Mouse (Mus musculus): Measurements from ENCODE around the gene Leng1. TPM values are rescaled to one million over a fixed set of nuclear protein-coding genes. Genes with fewer than 3 reads are reported as not detected.

The Leng1 gene
- polyA plus RNA-seq, 1 experiment from 2014 or later = 20.7 TPM

DNA sequence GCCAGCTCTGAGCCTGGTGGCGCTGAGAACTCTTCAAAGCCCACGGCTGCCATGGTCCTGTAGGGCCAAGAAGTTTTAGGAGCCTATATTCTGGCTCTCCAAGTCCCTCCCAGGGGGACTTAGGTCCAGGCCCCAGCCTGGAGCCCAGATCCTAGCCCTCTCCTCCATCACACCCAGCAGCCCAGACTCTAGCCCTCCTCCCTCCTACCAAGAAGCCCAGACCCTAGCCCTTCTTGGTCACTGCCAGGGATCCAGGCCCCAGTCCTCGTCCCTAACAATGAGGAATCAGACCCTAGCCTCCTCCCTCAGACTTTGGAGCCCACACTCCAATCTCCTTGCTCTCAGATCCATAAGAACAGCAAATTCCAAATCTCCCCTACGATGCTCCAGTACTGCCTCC lies 36.6 kb downstream of the Leng1 start:
- Histone ChIP-seq H3K4me2 (peak overlapping the region; percentile 97), H3K27ac (peak overlapping the region; percentile 77; the same call in 1 of the 2 replicates), H3K36me3 (peaks cover 51% of the 10 kb centered on the region), H3K4me3 (replicated peaks) (peak overlapping the region; percentile 65), H3K9ac (replicated peaks) (peak overlapping the region; percentile 75), H3K9me3 (no peaks in the 10 kb centered on the region), H3K4me1 (replicated peaks) (peaks cover 21% of the 10 kb centered on the region), H3K27me3 (no peaks in the 10 kb centered on the region)
- WGBS = 32% methylated on average over 4 of the region's 4 CpGs
- ATAC-seq (ENCODE audit: insufficient number of reproducible peaks, insufficient read depth, low FRiP score, low TSS enrichment, low read depth) = peak; percentile 64

GRCm38 (mm10) chr7:3617242-3617995 lies 48.2 kb downstream of the Leng1 start, which contains the start of gene Ndufa3:
TSS of gene Ndufa3 (plus strand) at chr7:3617373.
- Histone ChIP-seq H3K36me3 (peaks cover 38% of the 10 kb centered on the region), H3K4me3 (replicated peaks) (peak within 1 kb of the TSS; percentile 78), H3K27ac (peak within 1 kb of the TSS; percentile 69), H3K4me1 (replicated peaks) (peaks cover 7% of the 10 kb centered on the region), H3K4me2 (peak within 1 kb of the TSS; percentile 87), H3K27me3 (no peaks in the 10 kb centered on the region), H3K9me3 (no peaks in the 10 kb centered on the region), H3K9ac (replicated peaks) (peak within 1 kb of the TSS; percentile 87)
- ATAC-seq (ENCODE audit: insufficient number of reproducible peaks, insufficient read depth, low FRiP score, low TSS enrichment, low read depth) = peak; percentile 93
- WGBS = under 1% methylated on average over 32 of the region's 32 CpGs

GRCm38 (mm10) chr7:3616389-3617241 lies 49.0 kb downstream of the Leng1 start:
- Histone ChIP-seq H3K9ac (replicated peaks) (no peak overlapping the region), H3K36me3 (peaks cover 30% of the 10 kb centered on the region), H3K9me3 (no peaks in the 10 kb centered on the region), H3K4me3 (replicated peaks) (peak overlapping the region; percentile 78), H3K4me2 (no peak overlapping the region), H3K27ac (no peak overlapping the region), H3K4me1 (replicated peaks) (peaks cover 7% of the 10 kb centered on the region), H3K27me3 (no peaks in the 10 kb centered on the region)
- WGBS = 41% methylated on average over 6 of the region's 6 CpGs
- no peak; the same call in 1 of the 2 replicates for ATAC-seq (ENCODE audit: insufficient number of reproducible peaks, insufficient read depth, low FRiP score, low TSS enrichment, low read depth)

- WGBS = 86% methylated on average over 4 of the region's 4 CpGs
Observed at GRCm38 (mm10) chr7:3616057-3616388, 49.6 kb downstream of the Leng1 start, which contains the start of gene Oscar. TSS of gene Oscar (minus strand) at chr7:3616157.

DNA sequence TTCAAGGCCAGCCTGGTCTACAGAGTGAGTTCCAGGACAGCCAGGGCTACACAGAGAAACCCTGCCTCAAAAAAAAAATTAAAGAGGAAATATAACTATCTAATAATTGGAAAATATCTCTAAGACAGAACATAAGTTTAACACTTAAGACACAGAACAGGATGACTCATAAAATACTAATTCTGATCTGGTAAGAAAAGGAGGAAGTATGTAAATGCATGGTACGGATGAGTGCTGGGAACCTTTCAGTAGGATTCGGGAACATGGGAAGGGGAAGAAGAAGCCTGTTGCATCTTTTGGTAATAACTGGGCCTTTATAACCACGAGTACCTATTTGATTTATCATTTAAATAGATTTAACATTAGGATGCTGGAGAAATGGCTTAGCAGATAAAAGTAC lies 51.6 kb downstream of the Leng1 start:
- no peaks in the 10 kb centered on the region for H3K27me3 ChIP-seq
- no peak overlapping the region for H3K9ac ChIP-seq (replicated peaks)
- H3K4me1 ChIP-seq (replicated peaks) = peaks cover 7% of the 10 kb centered on the region
- no peak overlapping the region for H3K27ac ChIP-seq
- WGBS = 80% methylated on average over 3 of the region's 3 CpGs
- no peak overlapping the region for H3K4me2 ChIP-seq
- no peaks in the 10 kb centered on the region for H3K9me3 ChIP-seq
- no peak for ATAC-seq (ENCODE audit: insufficient number of reproducible peaks, insufficient read depth, low FRiP score, low TSS enrichment, low read depth)
- H3K4me3 ChIP-seq (replicated peaks) = no peak overlapping the region
- peaks cover 4% of the 10 kb centered on the region for H3K36me3 ChIP-seq

More at GRCm38 (mm10) chr7:3616057-3616388, 49.6 kb downstream of the Leng1 start, which contains the start of gene Oscar:
- Histone ChIP-seq H3K9me3 (no peaks in the 10 kb centered on the region), H3K27ac (no peak within 1 kb of the TSS), H3K4me3 (replicated peaks) (peak within 1 kb of the TSS; percentile 78), H3K27me3 (no peaks in the 10 kb centered on the region), H3K36me3 (peaks cover 24% of the 10 kb centered on the region), H3K4me1 (replicated peaks) (peaks cover 7% of the 10 kb centered on the region), H3K9ac (replicated peaks) (no peak within 1 kb of the TSS), H3K4me2 (no peak within 1 kb of the TSS)
- no peak for ATAC-seq (ENCODE audit: insufficient number of reproducible peaks, insufficient read depth, low FRiP score, low TSS enrichment, low read depth)

DNA sequence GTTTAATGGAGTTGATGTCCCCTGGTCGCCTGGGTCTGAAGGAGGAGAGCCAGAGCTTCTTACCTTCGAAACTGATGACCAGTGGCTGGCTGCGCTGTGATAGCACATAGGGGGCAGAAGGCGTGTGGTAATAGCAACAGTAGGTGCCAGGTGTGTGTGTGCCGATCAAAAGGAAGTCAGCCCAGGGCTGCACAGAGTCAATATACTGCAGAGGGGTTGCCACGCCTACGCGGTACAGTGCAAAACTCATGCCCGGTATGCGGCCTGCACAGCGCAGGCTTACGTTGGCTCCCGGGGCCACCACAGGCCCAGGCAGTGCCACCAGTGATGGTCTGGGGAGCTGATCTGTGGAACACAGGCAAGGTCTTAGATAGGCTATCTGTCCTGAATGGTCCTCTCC lies 54.6 kb downstream of the Leng1 start:
- no peaks in the 10 kb centered on the region for H3K9me3 ChIP-seq
- no peak overlapping the region for H3K4me2 ChIP-seq
- no peaks in the 10 kb centered on the region for H3K4me1 ChIP-seq (replicated peaks)
- H3K4me3 ChIP-seq (replicated peaks) = no peak overlapping the region
- H3K36me3 ChIP-seq = no peaks in the 10 kb centered on the region
- no peak overlapping the region for H3K27ac ChIP-seq
- H3K9ac ChIP-seq (replicated peaks) = no peak overlapping the region
- WGBS = 87% methylated on average over 13 of the region's 13 CpGs
- no peaks in the 10 kb centered on the region for H3K27me3 ChIP-seq
- no peak for ATAC-seq (ENCODE audit: insufficient number of reproducible peaks, insufficient read depth, low FRiP score, low TSS enrichment, low read depth)

DNA sequence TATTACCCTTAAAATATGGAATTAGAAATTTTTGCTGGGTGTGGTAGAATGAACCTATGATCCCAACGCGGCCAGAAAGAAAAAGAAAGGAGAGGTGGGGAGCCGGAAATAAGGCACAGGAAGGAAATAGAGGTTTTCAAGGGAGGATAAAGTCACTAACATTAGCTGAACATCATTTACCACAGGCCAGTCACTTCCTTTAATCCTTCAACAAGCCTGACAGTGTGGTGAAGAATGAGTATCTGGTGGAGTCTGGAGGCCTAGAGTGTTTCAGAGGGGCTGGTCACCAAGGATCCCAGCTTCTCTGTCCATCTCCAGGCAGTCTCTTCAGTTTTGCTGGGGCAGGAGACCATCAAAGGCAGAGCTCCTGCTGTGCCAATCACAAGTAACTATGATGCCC lies 55.2 kb downstream of the Leng1 start:
- Histone ChIP-seq H3K36me3 (no peaks in the 10 kb centered on the region), H3K4me3 (replicated peaks) (no peak overlapping the region), H3K9ac (replicated peaks) (no peak overlapping the region), H3K9me3 (no peaks in the 10 kb centered on the region), H3K27me3 (no peaks in the 10 kb centered on the region), H3K4me1 (replicated peaks) (no peaks in the 10 kb centered on the region), H3K27ac (no peak overlapping the region), H3K4me2 (no peak overlapping the region)
- no peak for ATAC-seq (ENCODE audit: insufficient number of reproducible peaks, insufficient read depth, low FRiP score, low TSS enrichment, low read depth)
- 93% methylated on average over 3 of the region's 3 CpGs for WGBS

Small RNA genes within 50 kb of the gene (microRNA-seq; reads per million reads assigned to microRNA genes)
- gene Mir3572 = 2.8 reads per million, percentile 7 among the genes with 10 or more reads in this experiment

Other genes starting within 250 kb of the Leng1 start
- gene Cacng6, start 241.6 kb downstream of the Leng1 start, polyA plus RNA-seq (2016; fragmentation: Nextera tagmentation; extraction: Ambion mirVana) = 3.7 and 4.1 TPM in 2 replicates
- gene Tarm1, start 163.2 kb downstream of the Leng1 start, polyA plus RNA-seq (2016; fragmentation: Nextera tagmentation; extraction: Ambion mirVana) = not detected in 2 replicates
- gene Oscar, start 49.7 kb downstream of the Leng1 start, polyA plus RNA-seq (2016; fragmentation: Nextera tagmentation; extraction: Ambion mirVana) = not detected in 2 replicates
- gene Ndufa3, start 48.5 kb downstream of the Leng1 start, polyA plus RNA-seq (2016; fragmentation: Nextera tagmentation; extraction: Ambion mirVana) = 385 and 392 TPM in 2 replicates
- gene Tfpt, start 35.9 kb downstream of the Leng1 start, polyA plus RNA-seq (2016; fragmentation: Nextera tagmentation; extraction: Ambion mirVana) = 36.5 and 37.8 TPM in 2 replicates
- gene Prpf31, start 35.9 kb downstream of the Leng1 start, polyA plus RNA-seq (2016; fragmentation: Nextera tagmentation; extraction: Ambion mirVana) = 133 and 136 TPM in 2 replicates
- gene Cnot3, start 20.6 kb downstream of the Leng1 start, polyA plus RNA-seq (2016; fragmentation: Nextera tagmentation; extraction: Ambion mirVana) = 69.5 and 70.3 TPM in 2 replicates
- 6.6 and 6.7 TPM in 2 replicates for gene Tmc4, start 11.7 kb upstream of the Leng1 start, polyA plus RNA-seq (2016; fragmentation: Nextera tagmentation; extraction: Ambion mirVana)
- 284 and 296 TPM in 2 replicates for gene Tsen34, start 27.0 kb upstream of the Leng1 start, polyA plus RNA-seq (2016; fragmentation: Nextera tagmentation; extraction: Ambion mirVana)
- 59.4 and 61.4 TPM in 2 replicates for gene Mboat7, start 27.7 kb upstream of the Leng1 start, polyA plus RNA-seq (2016; fragmentation: Nextera tagmentation; extraction: Ambion mirVana)
- gene Rps9, start 38.2 kb upstream of the Leng1 start, polyA plus RNA-seq (2016; fragmentation: Nextera tagmentation; extraction: Ambion mirVana) = 1,389 and 1,455 TPM in 2 replicates
- 0.18 and 0.35 TPM in 2 replicates for gene Pirb, start 54.6 kb upstream of the Leng1 start, polyA plus RNA-seq (2016; fragmentation: Nextera tagmentation; extraction: Ambion mirVana)
- gene Gm15448, start 159.8 kb upstream of the Leng1 start, polyA plus RNA-seq (2016; fragmentation: Nextera tagmentation; extraction: Ambion mirVana) = not detected in 2 replicates
- not detected in 2 replicates for gene Pira2, start 179.2 kb upstream of the Leng1 start, polyA plus RNA-seq (2016; fragmentation: Nextera tagmentation; extraction: Ambion mirVana)
- not detected in 2 replicates for gene Gm14548, start 232.3 kb upstream of the Leng1 start, polyA plus RNA-seq (2016; fragmentation: Nextera tagmentation; extraction: Ambion mirVana)
- 0.12 TPM in 1 of 2 replicates, not detected in the other for gene Lilra6, start 249.7 kb upstream of the Leng1 start, polyA plus RNA-seq (2016; fragmentation: Nextera tagmentation; extraction: Ambion mirVana)

Data from limb, embryonic 12.5 days (tissue).